Mouse (Mus musculus) myocyte (in vitro differentiated cells): ENCODE measurements around the gene Ogn.

Experiments
- MAX ChIP-seq: IDR thresholded peaks from one replicate; pipeline ENCODE4 v1.6.1; 2011; ENCODE audit warnings: low read depth, mild to moderate bottlenecking, control low read depth
- MYOG ChIP-seq, 3 experiments: IDR thresholded peaks; one replicate each; pipeline ENCODE4 v1.6.1; 2011; ENCODE audit warnings: control low read depth in 2 of 3, low read depth in 2 of 3, mild to moderate bottlenecking in 2 of 3; ENCODE audit not compliant: insufficient read length in 2 of 3, control insufficient read depth in 1 of 3, insufficient read depth in 1 of 3
- POLR2A ChIP-seq: IDR thresholded peaks from one replicate; pipeline ENCODE4 v1.6.1; 2011; ENCODE audit warnings: low read depth, mild to moderate bottlenecking, control low read depth, moderate library complexity; ENCODE audit not compliant: insufficient read length
- POLR2AphosphoS2 ChIP-seq: IDR thresholded peaks from one replicate; pipeline ENCODE4 v1.6.1; 2011; ENCODE audit warnings: low read depth, control low read depth; ENCODE audit not compliant: insufficient read length
- USF1 ChIP-seq: IDR thresholded peaks from one replicate; pipeline ENCODE4 v1.6.1; 2011; ENCODE audit warnings: low read depth, mild to moderate bottlenecking, control low read depth, moderate library complexity

- TF ChIP-seq POLR2A (no peak), USF1 (no peak), MAX (no peak), MYOG (IDR thresholded peaks at IDR 0.05; ENCODE audit: control insufficient read depth in 1 of 3, insufficient read depth in 1 of 3, insufficient read length in 2 of 3, low read depth in 2 of 3) (no peak), POLR2AphosphoS2 (no peak)
These were observed 43.3 kb downstream of the Ogn start for GRCm38 (mm10) chr13:49651136-49651535.
